Mouse (Mus musculus) ZHBTc4 (cell line): ENCODE measurements around the gene Hyal2.
A peak's percentile ranks its signal among the peaks of the same experiment; 100 is the strongest.

ENCODE experiments used
- DNase-seq: peaks from one replicate; pipeline ENCODE4 v3.0.0-alpha.2; 2011; ENCODE audit warnings: low read depth, low spot score

The Hyal2 gene

DNA sequence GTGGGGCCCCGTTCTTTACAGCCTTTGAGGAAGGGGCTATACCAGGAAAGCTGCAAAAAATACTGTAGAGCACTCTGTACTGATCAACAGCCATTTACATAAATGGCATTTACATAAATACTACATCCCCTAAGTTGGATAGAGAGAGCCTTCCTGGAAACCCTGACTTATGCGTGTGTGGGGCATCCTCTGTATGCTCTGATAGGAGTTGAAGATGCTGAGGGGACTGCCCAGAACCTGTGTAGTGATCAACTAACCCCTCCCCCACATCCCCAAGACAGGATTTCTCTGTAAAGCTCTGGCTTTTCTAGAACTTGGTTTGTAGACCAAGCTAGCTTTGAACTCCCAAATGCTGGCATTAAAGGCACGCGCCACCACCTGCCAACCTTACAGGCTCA lies 41.7 kb downstream of the Hyal2 start:
- no peak for DNase-seq

DNA sequence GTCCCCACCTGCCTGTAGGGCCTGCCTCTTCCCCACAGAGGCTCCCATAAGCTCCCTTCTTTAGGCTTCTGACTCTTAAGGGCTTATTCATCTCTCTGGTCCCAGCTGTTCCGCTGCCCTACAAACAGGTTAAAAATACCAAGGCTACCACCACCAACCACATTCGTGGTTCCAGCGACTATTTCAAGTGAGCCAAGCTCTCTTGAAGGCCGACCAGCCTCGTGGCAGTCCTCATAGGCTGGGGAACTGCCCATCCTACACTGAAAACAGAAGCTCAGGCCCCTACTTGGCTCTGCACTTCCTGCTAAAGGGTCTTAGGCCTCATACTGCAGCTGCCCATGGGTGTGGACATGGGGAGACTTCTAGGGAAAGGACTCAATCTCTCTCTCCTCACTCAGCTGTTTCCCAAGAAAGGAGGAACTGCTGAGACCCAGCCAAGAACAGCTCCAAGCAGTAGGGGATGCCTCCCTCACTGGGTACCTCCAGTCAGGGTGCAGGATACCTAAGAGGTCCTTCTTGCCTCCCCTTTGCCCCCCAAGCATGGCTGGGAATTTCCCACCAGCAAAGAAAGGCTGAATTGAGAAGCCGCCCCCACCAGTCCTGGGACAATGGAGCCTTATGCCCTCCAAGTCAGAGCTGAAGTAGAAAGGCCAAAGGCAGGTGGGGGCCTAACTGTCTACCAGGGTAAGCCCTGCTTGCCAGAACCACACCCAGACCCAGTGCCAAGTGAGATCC lies 43.9 kb downstream of the Hyal2 start:
- DNase-seq, result no peak

DNA sequence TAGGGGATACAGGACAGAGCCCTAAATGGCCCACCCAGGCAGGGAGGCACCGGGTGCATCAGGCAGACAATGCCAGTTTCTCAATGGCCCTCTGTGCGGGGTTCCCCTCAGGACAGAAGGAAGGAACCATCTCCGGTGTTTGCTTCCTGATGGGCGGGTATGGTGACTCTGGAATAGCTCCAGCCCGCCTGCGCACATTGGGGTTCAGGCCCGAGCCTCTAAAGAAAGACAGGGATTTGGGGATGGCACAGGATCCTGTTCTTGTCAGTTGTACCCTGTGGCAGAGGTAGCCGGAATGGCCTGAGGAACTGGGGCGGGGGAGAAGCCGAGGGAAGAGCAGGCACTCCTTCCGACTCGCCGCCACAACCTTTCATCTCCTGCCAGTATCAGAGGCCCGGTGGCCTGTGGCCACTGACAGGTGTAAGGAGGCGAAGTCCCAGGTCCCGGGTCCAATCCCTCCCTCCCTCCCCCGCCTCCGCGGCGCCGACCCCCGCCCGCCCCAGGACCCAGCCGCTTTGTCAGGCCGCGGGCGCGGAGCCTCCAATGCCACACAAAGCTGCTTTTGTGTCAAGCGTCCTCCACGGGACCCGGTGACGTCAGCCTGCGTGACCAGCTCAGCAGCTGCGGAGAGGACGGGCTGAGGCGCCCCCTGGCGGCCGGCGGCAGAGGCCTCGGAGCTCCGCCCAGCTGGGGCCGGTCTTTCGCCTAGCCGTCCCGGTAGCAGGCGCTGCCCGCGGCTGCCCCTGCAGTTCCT lies 44.6 kb downstream of the Hyal2 start:
- peak; percentile 98 for DNase-seq

DNA sequence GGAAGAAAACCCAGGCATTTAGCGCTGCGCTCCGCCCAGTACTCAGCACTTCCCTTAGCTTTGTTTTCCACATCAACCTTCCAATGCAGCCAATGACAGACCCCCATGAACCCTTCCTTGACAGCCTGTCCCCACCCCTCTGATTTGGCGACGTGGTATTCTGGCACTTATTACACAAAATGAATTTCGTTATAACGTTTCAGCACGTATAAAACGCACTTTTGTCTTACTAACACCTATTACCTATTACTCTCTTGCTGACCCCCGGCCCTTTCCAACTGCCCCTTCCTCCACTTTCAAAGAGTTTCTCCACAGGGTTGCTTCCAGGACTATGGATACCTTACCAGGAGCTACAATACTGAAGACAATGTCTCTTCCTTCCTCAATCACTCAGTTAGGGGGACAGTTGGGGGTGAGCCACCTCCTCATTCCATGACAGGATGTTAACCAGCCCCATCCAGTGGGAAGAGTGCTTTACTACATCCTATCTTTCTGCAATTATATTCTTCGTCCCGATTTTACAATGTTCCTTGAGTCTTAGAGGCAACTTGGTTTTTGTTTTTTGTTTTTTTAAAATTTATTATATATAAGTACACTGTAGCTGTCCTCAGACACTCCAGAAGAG lies 45.3 kb downstream of the Hyal2 start:
- no peak for DNase-seq

DNA sequence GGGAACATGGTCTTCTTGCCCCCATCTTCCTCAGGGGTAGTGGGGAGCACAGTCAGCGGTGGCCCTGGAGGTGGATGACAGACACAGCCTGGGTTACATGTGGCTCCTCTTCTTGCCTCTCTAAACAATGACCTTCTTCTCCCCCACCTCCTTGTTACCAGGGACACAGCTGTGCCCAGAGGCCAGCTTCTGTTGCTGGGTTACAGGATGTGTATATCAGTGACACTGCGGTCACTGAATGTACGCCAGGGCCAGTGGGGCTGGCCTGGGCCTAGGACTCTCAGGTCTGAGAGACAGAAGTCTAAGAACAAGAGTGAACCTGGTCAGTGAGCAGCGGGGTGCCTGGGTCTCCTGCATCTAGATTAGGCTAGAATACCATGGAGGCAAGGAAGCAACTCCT lies 47.3 kb downstream of the Hyal2 start:
- DNase-seq, result no peak

DNA sequence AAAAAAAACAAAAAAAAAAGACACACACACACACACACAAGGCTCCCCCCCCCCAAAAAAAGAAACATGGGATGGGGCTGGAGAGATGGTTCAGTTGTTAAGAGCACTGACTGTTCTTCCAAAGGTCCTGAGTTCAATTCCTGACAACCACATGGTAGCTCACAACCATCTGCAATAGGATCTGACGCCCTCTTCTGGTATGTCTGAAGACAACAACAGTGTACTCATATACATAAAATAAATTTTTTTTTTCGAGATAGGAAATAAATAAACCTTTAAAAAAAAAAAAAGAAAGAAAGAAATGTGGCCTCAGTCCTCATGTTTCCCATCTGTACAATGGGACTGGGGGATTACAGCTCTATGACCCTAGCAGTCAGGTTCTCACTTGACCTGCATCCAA lies 49.7 kb downstream of the Hyal2 start:
- no peak for DNase-seq

DNA sequence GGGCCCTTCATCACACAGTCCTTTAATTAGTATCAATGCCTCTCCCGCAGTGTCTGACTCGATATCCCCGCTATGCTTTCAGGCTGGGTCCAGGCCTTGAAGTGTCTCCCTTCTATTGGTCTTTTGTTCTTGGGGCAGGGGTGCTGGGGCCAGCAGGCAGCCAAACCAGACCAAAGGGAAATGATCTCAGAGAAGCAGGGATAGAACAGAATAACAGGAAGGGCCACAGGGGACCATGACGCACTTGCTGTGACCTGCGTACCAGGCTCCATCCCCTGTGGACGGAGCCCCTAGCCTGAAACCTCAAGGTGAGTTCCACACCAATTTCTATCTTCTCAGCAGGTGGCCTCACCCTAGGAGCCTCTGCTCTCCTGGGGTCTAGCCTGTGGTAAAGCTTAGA lies 50.4 kb downstream of the Hyal2 start:
- DNase-seq, result no peak

DNA sequence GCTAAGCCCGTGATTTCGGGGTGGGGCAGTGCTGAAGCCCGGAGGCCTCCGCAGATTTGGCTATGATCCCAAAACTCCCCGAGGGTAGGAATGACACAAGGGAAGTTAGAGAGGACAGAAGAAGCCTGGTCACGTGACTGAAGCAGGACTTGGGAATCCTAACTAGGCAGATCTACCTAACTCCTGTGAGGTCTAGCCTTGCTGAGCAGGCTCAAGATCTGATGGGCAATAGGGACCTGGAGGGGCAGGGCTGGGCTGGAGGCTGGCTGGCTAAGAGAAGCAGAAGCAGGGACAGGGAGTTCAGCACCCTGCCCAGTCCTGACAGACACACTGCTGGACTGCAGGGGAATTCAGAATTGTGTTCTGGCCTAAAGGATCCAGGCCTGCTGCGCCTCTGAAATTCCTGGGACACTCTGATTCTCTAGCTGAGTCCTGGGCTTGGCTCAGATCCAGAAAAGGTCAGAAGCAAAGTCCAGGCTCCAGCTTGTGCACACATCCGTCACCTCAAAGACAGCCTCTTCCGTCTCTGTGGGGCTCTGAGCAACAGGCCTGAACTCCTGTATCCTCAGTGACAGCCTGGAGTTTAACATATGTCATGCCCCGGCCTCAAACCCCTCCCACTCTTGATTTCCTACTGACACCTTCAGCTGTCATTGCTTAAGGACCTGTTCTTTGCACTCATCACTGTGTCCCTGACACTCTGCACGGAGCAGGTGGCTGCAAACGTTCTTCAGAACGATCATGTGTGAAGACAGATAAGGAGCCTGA lies 51.2 kb downstream of the Hyal2 start:
- peak; percentile 54 for DNase-seq

DNA sequence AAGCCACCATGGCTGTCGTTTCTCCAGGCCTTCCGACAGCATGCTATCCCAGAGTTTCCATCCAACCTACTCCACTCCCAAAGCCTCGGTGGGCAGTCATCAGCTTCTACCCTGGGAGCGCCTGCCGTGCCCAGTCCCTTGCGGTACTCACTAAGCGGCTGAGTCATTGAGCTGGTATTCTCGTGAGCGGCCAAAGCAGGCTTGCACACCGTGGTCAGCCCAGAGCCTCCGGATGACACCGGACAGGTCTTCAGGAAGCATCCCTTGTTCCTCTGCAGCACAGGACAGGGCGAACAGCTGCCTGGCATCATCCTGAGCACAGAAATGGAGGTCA lies 51.8 kb downstream of the Hyal2 start:
- DNase-seq, result no peak

DNA sequence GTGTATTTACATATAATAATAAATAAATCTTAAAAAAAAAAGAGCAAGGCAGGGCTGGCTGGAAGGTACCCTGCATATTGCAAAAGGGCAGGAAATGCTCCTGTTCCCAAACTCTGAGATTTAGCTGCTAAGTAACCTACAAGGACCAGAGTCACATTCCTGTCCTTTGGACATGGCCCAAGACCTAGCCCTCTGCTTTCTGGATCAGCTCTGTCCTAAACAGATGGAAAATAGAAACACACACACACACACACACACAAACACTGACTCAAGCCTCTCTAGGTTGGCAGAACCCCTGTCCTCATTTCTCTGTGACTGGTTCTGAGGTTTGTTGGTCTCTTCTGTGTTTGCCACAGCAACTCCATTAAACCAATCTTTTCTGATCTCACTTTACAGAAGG lies 53.2 kb downstream of the Hyal2 start:
- DNase-seq, result no peak
